Mouse (Mus musculus): ENCODE results near the gene Tec.
"Not testable (repeated sequence)": the region's sequence is repeated elsewhere in the genome, so short reads cannot be mapped to it uniquely, and the experiment has no call there.

The Tec gene

GRCm38 (mm10) chr5:72826445-72826844 lies 41.8 kb downstream of the Tec start:
- DNase-seq (ENCODE audit: low read depth, low spot score): no peak

DNA sequence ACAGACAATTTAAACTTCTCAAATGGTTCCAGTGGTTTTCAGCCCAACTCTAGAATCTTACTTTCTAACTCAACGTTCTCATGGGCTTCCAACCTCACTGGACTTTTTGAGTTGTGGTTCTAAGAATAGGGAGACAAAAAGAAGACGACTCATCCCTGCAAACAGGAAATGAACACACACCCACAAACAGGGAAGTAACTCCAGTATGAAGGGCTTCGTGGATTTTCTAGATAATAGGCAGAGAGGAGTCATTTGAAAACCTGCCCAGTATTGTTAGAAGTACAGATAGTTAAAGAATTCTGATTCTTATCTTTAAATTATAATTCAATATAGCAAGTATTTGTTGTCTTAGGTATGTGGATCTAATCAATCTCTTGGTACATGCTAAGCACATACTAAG lies 47.6 kb downstream of the Tec start:
- no peak for DNase-seq (ENCODE audit: low read depth, low spot score)

DNA sequence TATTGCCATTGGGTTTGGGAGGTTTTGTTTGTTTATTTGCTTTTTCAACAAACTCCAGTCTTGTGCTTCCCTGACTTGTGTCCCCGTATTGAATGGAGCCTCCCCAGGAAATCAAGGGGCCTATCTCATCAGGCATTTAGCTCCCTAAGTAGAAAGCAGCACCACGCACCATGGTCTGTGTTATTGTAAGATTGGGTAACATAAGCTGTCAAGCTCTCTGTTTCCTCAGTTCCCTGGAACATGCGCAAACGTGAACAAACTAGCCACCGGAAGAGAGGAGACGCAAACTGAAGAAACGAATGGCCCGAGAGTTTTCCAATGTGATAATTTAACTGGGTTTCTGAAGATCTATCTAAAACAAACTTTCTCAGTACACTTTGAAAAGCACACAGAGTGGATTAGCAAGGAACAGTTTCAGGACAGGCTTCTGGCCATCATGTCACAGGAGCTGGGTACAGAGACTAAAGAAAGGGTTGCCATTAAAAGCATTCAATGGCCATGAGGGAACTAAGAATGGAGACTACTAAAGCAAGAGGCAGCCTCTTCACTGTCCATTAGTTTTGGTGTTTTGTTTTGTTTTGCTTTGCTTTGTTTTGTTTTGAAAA lies 48.1 kb downstream of the Tec start:
- no peak for DNase-seq (ENCODE audit: low read depth, low spot score)

DNA sequence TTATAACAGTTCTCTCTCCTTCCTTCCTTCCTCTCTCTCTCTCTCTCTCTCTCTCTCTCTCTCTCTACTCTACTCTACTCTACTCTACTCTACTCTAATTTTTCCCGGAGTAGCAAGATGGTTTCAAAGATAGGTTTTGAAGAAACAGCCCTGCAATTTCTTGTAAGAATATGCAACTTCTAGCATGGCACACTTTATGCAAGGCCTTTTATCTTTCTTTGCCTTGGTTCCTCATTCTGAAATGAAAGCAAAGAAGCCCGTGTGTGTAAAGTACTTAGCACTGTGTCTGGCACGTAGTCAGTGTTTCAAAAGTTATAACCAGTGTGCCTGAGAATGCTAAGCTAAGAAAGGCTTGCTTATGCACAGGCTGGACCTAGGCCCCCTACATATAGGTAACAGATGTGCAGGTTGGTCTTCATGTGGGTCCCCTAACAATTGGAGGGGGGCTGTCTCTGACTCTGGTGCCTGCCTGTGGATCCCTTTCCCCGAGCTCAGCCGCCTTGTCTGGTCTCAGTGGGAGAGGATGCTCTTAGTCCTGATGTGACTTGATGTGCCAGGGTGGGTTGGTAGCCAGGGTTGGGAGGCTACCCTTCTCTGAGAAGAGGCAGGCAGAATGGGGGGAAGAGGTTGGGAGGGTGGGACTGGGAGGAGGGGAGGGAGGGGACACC lies 49.6 kb downstream of the Tec start:
- DNase-seq (ENCODE audit: low read depth, low spot score): peak; percentile 84

DNA sequence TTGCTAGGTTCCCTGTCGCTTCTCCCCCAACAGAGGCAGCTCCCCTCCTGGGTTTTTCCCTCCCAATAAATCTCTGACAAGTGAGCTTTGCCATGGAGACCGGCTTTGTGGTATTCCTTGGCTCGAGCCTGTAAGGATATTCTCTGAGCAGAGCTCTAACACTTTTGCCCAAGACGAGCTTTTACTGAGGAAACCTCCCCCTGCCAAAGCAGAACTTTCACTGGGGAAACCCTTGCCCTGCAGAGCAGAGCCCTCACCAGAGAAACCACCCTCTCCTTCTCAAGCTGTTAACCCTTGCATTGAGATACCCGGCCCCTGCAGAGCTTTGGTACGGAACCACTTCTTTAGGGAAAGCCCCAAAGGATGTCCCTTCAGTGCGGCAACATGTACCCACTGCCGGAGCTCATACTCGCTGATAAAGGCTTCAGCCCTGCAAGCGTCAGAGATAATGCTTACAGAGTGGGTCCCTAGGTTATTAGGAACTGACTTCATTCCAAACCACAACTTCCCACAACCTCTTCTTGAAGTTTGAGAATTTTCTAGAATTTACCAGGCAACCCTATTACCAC lies 50.7 kb downstream of the Tec start:
- peak; percentile 94 for DNase-seq (ENCODE audit: low read depth, low spot score)

GRCm38 (mm10) chr5:72816960-72817359 lies 51.3 kb downstream of the Tec start:
- not testable (repeated sequence) for DNase-seq (ENCODE audit: low read depth, low spot score)

GRCm38 (mm10) chr5:72816491-72816890 lies 51.8 kb downstream of the Tec start:
- no peak for DNase-seq (ENCODE audit: low read depth, low spot score)

DNA sequence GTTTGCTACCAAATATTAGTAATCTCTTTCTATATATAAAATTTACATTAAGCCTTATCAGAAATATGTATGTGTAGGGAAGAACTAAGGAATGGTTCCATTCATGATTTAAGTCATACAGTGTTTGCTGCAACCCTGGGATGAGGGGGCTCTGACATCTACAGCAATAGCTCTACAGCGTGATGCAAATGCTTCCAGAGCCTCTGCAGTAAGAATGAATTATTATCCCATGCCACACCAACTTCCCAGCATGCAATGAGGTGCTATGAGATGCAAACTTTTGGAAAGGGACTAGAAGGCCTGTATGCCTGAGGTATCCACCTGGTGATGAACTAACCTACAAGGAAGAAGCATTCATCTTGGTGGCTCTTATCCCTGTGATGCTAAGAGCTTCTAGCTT lies 52.2 kb downstream of the Tec start:
- peak; percentile 76 for DNase-seq (ENCODE audit: low read depth, low spot score)

- DNase-seq (ENCODE audit: low read depth, low spot score): peak; percentile 90
Observed at GRCm38 (mm10) chr5:72815361-72815760, 52.9 kb downstream of the Tec start.

GRCm38 (mm10) chr5:72814072-72814471 lies 54.2 kb downstream of the Tec start:
- DNase-seq (ENCODE audit: low read depth, low spot score): peak; percentile 65

DNA sequence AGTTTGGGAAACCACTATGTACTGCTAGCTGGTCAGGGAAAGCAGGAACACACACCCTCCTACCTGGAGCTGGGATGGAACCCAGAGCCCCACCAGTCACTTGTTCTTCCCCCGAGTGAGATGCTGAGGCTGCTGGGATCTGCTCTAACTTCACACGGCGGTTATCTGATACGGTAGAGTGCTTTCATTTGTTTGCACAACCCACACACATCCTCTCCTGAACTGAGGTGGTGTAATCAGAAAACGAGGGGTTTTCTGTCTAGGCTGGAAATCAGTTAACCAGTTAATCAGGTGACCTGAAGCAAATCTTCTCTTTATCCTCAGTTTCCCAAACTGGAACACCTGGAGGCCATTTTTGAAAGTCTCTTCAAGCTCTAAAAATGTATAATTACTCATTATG lies 55.4 kb downstream of the Tec start:
- peak; percentile 93 for DNase-seq (ENCODE audit: low read depth, low spot score)

DNA sequence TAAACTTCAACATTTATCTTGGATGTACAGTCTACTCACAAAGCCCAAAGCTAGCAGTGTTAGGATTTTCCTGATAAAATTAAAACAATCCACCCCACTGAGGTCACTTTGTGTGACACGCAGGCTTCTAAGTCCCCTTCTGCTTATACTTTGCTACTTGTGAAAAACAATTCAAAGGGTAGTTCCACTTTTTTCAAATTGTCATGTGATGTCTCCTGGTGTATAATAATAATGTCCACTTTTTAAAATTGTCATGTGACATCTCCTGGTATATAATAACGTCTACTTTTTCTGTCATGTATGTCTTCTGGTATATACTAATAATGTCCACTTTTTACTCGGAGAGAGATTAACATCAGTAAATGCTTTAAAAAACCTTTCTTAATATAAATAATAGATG lies 56.0 kb downstream of the Tec start:
- DNase-seq (ENCODE audit: low read depth, low spot score): no peak

DNA sequence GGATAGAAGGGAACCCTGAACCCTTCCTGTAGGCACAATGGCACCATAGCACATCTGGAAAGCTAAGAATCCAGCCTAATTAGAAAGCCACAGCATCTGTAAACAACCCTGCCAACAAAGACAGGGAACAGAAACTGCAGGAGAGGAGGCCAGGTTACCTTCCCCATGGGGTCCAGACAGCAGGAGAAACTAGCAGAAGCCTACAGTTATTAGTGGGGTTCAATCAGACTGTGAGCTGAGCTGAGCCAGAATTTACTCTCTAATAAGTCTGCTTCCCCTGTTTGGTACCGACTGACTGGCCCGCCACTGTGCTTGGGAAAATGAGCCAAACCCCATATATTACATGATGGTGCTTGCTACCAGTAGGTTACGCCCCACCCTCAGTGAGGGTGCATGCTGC lies 56.9 kb downstream of the Tec start:
- peak; percentile 82 for DNase-seq (ENCODE audit: low read depth, low spot score)

DNA sequence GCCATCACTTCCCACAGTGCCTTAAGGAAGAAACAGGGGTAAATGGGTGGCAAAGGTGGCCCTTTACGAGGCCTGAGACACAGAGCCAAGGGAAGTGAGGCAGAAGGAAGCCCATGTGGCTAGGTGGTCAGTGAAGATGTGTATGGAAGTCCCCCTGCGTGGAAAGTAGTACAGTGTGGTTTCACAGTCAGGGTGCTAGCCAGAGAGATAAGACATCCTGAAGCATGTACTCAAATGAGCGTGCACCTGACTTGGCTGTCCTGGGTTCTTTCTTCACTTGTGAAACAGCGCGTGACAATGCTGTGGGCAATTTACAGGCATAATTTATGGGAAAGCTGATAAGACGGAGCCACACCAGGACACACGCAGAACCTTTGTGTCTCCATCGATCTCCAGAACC lies 57.3 kb downstream of the Tec start:
- peak; percentile 77 for DNase-seq (ENCODE audit: low read depth, low spot score)

GRCm38 (mm10) chr5:72809480-72809879 lies 58.8 kb downstream of the Tec start:
- no peak for DNase-seq (ENCODE audit: low read depth, low spot score)

DNA sequence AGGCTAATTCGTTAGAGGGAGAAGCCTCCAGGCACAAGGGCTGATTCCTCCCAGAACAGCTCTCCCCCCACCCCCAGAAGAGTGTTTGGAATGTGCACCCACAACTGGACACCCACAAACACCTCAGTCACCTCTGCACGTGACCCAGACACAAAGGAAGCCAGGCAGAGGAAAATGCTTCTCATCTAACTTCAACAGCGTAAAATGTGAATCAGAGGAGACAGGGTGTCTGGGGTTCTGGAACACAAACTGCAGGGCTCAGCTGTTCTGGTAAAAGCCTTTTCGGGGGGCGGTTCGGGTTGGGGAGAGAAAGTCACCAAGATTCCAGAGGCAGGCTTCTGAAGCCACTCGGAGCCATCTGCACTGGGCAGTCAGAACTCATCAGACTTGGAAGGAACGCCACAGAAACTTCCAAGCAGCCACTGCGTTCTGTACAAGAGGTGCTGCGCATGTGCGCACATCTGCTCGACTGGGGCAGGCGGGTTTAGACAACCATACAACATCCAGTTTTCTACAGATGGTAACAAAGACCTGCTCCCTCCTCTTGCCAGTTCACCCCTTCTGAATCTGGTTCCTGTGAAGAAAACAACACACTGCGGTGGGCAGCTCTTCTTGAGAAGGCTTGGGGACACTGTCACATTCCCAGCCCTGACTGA lies 59.7 kb downstream of the Tec start:
- DNase-seq (ENCODE audit: low read depth, low spot score): no peak

- peak; percentile 89 for DNase-seq (ENCODE audit: low read depth, low spot score)
Observed at GRCm38 (mm10) chr5:72802851-72803250, 65.4 kb downstream of the Tec start.

DNA sequence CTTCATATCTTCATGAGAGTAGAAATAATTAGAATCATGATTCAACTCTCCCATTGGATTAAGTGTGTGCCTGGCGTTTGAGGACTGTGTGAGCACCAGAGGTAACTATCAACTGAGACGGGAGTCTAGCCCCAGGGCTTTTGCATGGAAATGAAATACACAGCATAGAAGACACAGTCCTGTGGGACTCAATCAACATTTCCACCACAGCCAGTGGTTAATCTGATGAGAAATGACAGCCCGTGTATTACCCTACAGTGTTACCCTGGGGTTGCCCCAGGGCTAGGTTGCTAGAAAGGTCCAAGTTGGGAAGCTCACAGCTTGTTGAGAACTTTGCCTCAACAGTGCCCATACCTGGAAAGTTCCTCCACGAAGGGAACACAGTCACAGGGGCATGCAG lies 69.7 kb downstream of the Tec start:
- DNase-seq (ENCODE audit: low read depth, low spot score): no peak

DNA sequence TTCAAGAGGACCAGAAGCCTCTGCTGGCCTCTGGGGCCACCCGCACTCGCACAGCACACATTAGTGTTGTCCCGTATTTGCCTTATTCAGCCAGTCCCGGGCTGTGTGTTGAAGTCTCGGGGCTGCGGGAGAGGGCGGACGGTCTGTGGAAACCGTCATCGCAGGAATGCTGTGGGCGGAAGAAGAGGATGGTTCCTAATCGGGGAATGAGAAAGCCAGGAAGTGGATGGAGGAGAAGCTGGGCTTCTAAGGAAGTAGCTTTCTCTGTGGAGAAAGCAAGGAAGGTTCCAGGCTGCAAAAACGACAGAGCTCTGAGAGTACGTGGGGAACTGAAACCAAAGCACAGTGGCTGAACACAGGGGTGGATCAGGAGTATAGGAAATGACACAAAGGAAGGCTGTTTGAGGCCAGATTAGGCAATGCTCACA lies 72.1 kb downstream of the Tec start:
- DNase-seq (ENCODE audit: low read depth, low spot score): peak; percentile 62

- DNase-seq (ENCODE audit: low read depth, low spot score): no peak
Observed at GRCm38 (mm10) chr5:72793309-72793850, 74.9 kb downstream of the Tec start.

DNA sequence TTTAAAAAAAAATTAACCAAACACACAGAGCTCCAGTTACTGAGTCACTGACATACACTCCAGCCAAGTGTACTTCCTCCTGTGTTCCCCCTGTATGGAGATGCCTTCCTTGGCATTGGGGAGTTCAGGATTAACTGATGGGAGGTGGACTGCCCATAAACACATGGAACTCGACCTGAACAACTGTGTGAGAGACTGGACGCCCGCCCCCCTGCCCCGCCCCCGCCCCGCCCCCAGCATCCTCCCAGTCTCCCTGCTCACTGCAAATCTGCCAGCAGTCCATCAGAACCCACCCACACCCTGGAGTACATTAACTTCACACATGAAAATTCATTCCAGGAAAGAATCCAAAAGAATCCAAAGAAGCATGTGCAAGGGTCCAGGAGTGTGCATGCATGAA lies 76.5 kb downstream of the Tec start:
- no peak for DNase-seq (ENCODE audit: low read depth, low spot score)

- no peak for DNase-seq (ENCODE audit: low read depth, low spot score)
Observed at GRCm38 (mm10) chr5:72791386-72791785, 76.9 kb downstream of the Tec start.

Data from A20 (cell line).